Mouse (Mus musculus) T-helper 1 cell (primary cell): ENCODE data around the gene Tcte1.

Source experiments
- in situ Hi-C: fragments of 300-600 bp; cut with MboI, MseI; formaldehyde crosslinking; loops from one replicate; pipeline ENCODE4 v1.15.1; 2025; ENCODE audit warnings: high pct_unique_total_duplicates

Tcte1 gene

GRCm38 (mm10) chr17:45563655-45564530 lies 40.7 kb downstream of the Tcte1 start, which contains the start of gene Slc35b2:
Slc35b2 (plus strand) TSS chr17:45563874.
- in situ Hi-C loops: loop anchor here (10.0 to 25.0 kb wide), 2 partner anchors 601 to 1948 kb away; partner anchors contain the start of genes Ccnd3, Gtpbp2 and Taf8

DNA sequence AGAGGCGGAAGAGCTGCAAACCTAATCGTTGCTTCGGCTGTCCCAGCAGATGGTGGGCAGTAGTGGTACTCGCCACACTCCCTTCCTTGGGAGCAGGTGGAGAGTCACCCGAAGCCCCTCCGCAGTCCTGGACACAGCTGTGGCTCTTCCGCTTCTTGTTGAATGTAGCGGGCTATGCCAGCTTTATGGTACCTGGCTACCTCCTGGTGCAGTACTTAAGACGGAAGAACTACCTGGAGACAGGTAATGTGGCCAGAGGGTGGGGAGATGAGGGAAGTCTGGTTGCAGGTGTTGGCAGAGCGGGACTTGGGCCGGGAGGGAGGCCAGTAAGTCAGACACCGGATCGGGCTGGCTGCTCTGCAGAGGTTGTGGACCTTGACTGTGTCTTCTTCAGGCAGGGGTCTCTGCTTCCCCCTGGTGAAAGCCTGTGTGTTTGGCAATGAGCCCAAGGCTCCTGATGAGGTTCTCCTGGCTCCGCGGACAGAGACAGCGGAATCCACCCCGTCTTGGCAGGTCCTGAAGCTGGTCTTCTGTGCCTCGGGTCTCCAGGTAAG lies 41.4 kb downstream of the Tcte1 start:
- in situ Hi-C loops: loop anchor here (10.0 to 25.0 kb wide), 2 partner anchors 600 to 1948 kb away; partner anchors contain the start of genes Ccnd3, Gtpbp2 and Taf8

DNA sequence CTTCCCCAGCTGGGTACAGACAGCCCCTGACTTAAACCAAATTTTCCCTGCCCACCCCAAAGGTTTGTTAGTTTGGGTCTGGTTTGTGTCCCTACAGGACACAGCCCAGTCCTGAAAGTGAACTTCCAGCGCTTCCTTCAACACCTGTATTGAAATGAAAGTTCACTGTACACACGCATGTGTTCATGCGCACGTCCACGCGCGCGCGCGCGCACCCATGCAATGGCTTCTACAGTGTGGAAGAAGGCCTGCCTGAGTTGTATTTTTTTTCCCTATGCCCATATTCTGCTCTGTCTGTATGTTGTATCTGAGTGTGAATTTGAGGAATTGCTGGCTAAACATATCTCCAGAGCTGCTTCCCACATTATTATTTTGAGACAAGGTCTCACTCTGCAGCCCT lies 41.9 kb downstream of the Tcte1 start:
- in situ Hi-C loops: loop anchor here (10.0 to 25.0 kb wide), 2 partner anchors 600 to 1947 kb away; partner anchors contain the start of genes Ccnd3, Gtpbp2 and Taf8

GRCm38 (mm10) chr17:45566031-45566359 lies 42.8 kb downstream of the Tcte1 start:
- in situ Hi-C loops: loop anchor here (10.0 to 25.0 kb wide), 2 partner anchors 599 to 1946 kb away; partner anchors contain the start of genes Ccnd3, Gtpbp2 and Taf8

GRCm38 (mm10) chr17:45566360-45567161 lies 43.3 kb downstream of the Tcte1 start:
- in situ Hi-C loops: loop anchor here (10.0 to 25.0 kb wide), 2 partner anchors 598 to 1946 kb away; partner anchors contain the start of genes Ccnd3, Gtpbp2 and Taf8

DNA sequence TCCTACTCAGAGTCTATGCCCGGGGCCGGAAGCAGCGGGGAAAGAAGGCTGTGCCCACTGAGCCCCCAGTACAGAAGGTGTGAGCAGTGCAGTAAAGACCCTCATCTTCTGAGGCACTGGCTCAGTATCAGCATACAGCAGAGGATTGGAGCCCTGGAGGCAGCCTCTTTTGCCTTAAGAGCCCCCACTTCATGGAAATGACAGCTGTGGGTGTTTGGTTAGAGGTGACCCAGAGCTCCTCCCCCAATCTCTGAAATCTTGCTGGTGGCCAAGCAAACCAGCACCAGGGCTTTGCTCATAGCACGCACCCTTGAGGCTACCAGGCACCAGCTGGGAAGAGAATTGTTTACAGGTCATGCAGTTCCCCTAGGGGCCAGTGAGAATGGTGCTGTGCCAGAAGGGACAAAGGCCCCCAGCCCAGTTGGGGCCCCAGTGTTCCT lies 43.9 kb downstream of the Tcte1 start:
- in situ Hi-C loops: loop anchor here (10.0 to 25.0 kb wide), 2 partner anchors 598 to 1945 kb away; partner anchors contain the start of genes Ccnd3, Gtpbp2 and Taf8

GRCm38 (mm10) chr17:45568990-45569389 lies 45.8 kb downstream of the Tcte1 start:
- in situ Hi-C loops: loop anchor here (10.0 to 25.0 kb wide), 2 partner anchors 596 to 1943 kb away; partner anchors contain the start of genes Ccnd3, Gtpbp2 and Taf8

DNA sequence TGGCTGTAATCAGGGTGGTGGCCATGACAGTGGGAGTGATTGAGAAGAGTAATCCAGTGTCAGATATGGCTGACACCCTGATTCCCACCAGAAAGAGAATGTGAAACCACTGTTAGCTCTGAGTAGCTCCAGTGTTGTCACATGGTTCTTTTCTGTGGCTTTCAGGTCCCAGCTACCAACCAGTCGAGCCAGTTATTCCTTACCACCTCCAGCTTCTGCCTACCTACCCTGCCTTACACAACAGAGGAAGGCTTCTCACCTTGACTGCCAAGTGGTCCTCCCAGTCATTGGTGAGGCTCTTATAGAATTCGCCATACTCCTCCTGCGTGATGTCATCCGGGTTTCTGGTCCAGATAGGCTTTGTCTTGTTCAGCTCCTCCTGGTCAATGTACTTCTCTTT lies 46.8 kb downstream of the Tcte1 start:
- in situ Hi-C loops: loop anchor here (10.0 to 25.0 kb wide), 2 partner anchors 595 to 1942 kb away; partner anchors contain the start of genes Ccnd3, Gtpbp2 and Taf8

DNA sequence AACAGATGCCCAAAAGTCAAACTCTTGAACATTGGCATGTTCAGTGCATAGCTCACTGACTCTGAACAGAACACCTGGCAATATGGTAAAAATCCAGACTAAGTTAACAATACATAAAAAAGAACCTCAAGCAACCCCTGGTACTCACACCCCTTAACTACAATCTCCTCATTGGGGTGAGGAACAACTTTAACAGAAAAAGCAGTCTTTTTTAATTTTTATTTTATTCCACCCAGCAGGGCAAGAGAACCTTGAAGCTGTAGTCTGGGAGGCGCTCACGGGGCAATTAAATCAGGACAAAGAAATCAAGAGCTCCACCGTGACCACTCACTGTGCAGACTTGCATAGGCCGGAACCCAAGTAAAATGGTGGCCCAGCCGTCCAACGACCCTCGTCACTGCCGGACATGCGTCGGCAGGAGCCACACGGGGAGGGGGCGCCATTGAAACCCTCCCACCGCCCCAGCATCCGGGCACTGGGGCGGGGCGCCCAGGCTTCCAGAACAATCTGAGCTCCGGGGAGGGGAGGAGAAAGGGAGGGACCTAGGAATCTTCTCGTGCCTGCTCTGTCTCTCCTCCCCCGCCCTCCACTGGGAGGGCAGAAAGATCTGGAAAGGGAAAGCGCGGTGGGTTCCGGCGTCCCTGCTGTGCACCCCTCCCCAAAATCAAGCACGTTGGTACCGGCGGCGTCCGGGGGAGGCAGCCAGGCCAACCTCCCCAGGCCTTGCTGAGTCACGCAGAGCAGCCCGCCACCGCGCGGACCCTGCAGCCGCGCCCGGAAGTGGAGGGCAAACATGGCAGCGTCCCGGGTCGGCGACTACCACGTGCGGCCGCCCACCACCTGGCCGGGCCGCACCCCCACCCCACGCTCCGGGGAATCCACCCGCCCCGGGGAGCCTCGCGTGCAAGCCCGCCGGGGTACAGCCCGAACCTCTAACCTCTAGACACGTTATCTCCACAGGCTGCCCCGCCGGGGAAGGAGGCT lies 49.2 kb downstream of the Tcte1 start:
- in situ Hi-C loops: loop anchor here (25.0 kb wide), 1 partner anchor 1940 kb away; the partner anchor contains the start of genes Ccnd3 and Taf8

- in situ Hi-C loops: loop anchor here (25.0 kb wide), 1 partner anchor 1939 kb away; the partner anchor contains the start of genes Ccnd3 and Taf8
These were observed 50.0 kb downstream of the Tcte1 start, which contains the start of gene Hsp90ab1 for GRCm38 (mm10) chr17:45573087-45573779. Hsp90ab1 (minus strand) TSS chr17:45573271.

DNA sequence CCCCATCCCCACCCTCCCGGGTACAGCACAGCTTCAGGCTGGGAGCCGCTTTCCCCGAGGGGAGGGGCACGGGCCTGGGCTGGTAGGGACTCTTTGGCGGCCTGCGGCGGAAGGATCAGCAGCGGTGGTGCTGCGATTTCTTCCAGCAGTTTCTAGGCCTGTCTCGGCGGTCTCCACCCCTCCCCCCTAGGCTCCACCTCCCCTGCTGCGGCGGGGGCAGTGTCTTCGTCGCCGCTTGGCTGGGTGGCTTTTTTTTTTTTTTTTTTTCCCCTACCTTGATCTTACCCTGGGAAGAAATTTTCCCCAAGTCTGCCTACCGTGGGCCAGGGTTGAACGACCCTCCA lies 50.5 kb downstream of the Tcte1 start:
- in situ Hi-C loops: loop anchor here (25.0 kb wide), 1 partner anchor 1939 kb away; the partner anchor contains the start of genes Ccnd3 and Taf8

DNA sequence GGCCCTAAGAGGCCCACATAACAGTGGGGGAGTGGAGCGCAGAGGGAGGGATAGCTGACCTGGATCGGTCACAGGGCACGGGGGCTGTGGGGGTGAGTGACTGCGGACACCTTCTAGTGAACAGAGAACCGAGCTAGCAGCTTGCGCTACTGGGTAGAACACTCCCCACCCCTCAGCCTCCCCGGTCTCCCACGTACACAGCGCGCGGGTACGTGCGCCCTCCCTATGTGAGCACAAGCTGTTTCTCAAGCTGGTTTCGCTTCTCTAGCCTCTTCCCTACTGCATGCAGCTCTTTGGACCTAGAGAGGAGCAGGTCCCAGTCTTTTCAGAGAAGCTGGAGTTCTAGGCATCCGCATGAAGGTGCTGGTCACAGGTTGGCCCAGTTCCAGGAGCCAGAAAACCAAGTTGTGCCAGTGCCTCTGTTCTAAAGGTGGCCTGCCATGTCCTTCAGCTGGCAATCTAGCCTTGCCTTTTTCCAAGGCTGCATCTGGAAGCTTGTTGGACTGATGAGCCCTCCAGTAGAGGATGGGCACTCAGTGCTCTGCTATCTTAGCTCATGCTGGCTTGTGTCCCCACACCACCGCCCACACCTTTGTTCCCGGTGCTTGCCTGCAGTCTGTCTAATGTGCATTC lies 51.0 kb downstream of the Tcte1 start:
- in situ Hi-C loops: loop anchor here (25.0 kb wide), 1 partner anchor 1938 kb away; the partner anchor contains the start of genes Ccnd3 and Taf8

GRCm38 (mm10) chr17:45575123-45575897 lies 52.1 kb downstream of the Tcte1 start:
- in situ Hi-C loops: no loop called here

DNA sequence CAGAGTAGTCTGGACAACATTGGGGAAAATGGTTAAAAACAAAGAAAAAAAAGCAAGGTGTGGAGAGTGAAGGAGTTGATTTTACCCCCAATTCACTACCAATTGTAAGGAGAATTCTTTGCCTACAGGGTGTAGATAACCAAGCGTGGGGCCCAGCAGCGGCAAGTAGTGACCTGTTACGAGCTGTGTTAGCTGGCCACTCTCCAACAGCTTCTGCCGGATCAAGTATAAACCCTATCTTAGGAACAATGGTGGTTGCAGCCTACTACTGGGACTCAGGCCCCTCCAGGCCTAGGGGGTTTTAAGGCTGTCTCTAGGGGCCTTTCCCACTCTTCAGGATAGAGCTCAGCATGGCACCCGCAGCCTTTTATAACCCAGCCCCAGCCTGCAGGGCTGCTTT lies 55.0 kb downstream of the Tcte1 start:
- in situ Hi-C loops: no loop called here

GRCm38 (mm10) chr17:45578843-45579242 lies 55.6 kb downstream of the Tcte1 start:
- in situ Hi-C loops: no loop called here

GRCm38 (mm10) chr17:45579554-45579953 lies 56.3 kb downstream of the Tcte1 start:
- in situ Hi-C loops: no loop called here

GRCm38 (mm10) chr17:45580958-45581477 lies 57.8 kb downstream of the Tcte1 start:
- in situ Hi-C loops: no loop called here

- in situ Hi-C loops: no loop called here
These were observed 58.3 kb downstream of the Tcte1 start for GRCm38 (mm10) chr17:45581567-45581983.
